Mouse (Mus musculus): ENCODE measurements around the gene Unk.
A peak's percentile ranks its signal among the peaks of the same experiment; 100 is the strongest.

Gene Unk

DNA sequence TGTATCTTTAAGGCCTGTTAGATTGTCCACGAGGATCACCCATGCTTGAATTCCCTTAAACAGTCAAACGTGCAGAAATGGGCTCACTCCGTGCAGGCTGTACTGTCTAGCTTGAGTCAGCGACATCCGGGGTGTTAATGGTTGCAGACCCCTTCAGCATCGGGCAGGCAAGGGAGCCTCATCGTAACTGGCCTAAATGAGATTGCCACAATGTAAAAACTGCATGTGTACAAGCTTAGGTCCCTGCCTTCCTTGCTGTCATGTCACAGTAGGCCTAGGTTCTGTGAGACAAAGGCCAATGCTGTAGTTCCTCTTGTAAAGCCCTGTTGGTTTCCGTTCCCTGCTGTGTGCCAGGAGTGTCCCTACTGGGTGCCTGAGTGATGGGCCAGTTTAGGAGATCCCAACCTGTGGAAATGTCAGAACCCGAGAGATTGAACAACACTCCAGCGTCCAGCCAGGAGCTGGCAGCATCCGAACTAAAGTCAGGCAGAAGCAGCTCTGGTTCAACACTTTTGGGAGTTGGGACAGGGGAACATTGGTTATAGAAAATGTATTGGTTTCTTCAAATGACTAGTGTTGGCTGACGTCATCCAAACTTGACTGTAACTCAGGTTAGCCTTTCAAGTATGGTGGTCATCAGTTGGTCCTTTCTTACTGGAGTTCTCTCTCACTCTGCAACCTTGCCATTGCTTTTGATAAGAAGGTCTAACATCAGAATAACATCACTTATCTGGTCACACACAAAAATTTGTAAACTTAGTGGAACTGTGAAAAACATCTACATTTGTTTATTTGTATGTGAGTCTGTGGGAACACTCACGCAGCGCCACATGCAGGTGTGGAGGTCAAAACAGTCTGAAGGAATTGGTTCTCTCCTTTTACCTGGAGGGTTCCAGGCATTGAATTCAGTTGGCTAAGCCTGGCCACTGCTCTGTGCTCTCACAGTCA is 1.1 kb downstream of the Unk start:
- DNase-seq (ENCODE audit: low read depth), result peak; percentile 34

DNA sequence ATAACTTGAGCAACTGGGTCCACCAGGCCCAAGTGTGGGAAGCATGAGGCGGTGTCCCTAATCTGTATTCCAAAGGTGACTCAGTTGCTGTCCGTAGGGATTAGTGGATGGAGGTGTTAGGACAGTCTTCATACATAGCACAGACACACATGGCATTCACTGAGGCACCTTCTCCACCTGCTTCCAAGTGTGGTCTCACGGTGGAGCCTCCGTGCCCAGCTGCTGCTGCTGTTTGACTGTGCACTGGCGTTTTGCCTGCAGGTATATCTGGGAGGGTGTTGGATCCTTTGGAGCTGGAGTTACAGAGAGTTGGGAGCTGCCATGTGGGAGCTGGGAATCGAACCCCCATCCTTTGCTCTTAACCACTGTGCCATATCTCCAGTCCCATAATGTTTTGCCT is 4.5 kb downstream of the Unk start:
- no peak for DNase-seq (ENCODE audit: low read depth)

DNA sequence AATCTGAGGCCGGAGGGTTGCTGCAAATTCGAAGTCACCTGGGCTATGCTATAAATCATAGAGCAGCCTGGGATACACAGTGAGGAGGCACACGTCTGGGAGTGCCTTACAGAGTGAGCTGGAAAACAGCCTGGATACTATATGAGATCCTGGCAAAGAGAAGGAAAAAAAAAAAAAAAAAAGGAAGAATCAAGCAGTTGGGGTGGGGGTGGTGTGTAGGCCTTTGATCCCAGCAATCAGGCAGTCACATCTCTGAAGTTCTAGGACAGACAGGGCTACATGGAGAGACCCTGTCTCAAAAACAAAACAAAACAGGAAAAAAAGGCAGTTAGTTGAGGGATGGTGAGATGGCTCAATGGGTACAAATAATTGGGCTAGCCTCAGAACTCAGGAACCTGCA is 6.5 kb downstream of the Unk start:
- no peak for DNase-seq (ENCODE audit: low read depth)

DNA sequence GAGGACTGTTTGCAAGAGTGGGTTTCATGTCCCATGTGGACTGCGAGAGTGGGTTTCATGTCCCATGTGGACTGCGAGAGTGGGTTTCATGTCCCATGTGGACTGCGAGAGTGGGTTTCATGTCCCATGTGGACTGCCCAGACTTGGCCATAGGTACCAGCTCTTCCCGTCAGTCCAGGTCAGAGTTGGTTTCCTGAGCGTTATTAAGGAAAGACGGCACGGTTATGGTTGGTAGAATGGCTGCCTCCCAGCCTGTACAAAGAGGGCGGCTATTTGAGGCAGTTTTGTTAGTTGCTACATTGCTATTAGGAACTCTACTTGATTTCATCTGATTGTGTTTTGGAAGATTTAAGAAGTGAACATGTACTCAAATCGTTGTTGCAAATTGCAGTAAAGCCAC is 7.7 kb downstream of the Unk start:
- no peak for DNase-seq (ENCODE audit: low read depth)

DNA sequence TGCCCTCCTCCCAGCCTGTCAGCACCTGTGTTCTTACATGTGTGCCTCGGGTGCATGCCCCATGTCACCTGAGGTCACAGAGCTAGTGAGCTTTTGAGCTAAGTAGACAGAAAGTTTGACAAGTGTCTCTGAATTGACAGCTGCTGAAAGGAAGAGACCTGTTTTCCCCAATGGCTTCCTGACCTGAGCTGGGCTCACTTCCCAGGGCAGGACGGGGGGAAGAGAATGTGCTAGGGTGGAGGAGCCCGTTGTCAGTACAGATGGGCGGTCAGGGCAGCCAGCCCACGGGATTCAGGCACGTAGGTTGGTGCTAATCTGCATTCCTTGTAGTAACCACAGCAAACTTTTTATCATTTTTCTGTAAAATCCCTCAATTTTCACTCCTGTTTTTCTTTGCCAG is 10.5 kb downstream of the Unk start:
- DNase-seq (ENCODE audit: low read depth), result no peak

DNA sequence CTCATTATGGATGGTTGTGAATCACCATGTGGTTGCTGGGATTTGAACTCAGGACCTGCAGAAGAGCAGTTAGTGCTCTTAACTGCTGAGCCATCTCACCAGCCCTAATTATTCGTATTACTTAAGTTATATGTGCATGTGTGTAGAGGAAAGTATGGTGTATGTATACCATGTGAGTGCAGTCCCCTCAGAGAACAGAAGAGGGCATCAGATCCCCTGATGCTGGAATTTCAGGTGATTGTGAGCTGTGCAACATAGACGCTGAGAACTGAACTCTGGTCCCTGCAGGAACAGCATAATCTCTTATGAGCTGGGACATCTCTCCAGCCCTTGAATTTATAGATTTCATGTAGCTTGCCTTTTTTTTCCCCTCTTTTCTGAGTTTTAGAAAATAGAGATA is 11.7 kb downstream of the Unk start:
- DNase-seq (ENCODE audit: low read depth), result no peak

DNA sequence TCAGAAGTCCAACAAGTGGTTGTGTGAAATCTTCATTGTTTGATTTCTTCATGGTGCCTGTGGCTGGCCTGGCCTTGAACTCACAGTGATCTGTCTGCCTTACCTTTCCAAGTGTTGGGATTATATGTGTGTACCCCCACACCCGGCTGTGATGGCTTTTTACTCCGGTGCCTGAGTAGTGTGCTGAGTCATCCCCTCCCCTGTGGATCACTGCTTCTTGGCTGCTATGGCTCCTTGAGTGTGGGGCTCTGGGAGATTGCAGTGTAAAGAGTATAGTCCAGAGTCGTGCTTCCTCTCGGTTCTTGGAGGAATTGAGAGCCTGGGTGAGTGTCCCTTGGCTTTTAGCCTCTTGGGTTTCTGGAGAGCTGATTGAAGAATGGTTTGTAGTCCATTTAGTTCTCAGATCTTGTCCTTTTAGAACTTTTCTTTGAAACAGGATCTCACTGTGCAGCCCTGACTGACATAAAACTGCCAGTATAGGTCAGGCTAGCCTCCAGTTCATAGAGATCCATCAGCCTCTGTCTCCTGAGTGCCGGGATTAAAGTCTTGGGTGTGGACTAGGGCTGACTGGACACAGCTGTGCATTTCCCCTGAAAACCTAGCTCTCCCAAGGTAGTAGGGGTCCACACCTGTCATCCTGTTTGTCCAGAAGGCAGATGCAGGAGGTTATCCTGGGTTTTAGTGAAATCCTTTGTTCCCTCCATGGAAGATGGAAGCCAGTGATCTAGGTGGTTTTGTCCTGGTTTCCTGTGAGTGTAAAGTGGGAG is 12.4 kb downstream of the Unk start:
- DNase-seq (ENCODE audit: low read depth), result no peak

DNA sequence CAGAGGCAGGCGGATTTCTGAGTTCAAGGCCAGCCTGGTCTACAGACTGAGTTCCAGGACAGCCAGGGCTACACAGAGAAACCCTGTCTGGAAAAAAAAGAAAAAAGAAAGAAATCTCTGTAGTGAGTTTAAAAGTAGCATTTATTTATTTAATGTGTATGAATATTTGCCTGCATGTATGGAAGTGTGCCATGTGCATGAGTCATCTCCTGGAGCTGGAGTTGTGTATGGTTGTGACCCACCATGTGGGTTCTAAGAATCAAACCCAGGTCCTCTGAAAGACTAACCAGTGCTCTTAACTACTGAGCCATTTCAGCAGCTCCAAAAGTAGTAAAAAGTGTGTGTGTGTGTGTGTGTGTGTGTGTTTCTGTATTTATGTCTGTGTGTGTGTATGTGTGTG is 13.2 kb downstream of the Unk start:
- no peak for DNase-seq (ENCODE audit: low read depth)

DNA sequence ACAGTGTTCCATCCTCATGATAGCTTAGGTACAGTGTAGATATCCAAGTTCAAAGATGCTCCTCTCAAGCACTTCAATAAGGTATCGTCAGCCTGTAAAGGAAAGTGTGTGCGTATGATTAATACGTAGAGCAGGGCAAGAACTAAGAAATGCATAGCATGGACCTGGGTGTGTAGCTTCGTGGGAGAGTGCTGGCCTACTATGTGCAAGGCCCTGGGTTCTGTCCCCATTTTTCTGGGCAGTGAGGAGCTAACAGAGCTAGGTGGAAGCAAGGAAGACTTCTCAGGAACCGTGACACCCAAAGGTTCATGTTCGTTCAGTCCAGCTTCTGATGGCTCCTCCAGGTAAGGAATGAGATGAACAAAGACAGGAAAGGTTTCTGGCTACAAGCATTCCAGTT is 15.1 kb downstream of the Unk start:
- no peak for DNase-seq (ENCODE audit: low read depth)

DNA sequence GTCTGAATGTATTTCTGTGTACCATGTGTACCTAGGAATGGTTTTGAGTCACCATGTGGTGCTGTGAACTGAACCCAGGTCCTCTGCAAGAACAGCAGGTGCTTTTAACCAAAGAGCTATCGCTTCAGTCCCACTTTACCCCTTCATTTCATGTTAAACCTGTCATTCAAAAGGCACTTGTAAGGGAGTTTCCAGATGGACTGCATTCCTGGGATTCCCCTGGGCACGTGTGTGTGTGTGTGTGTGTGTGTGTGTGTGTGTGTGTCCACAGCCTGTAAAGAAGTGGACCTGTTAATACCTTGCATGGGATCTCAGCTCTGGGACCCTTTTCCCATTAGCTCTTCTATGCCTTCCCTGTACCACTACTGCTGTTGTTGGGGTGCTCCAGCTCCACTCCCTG is 19.5 kb downstream of the Unk start:
- DNase-seq (ENCODE audit: low read depth), result no peak

DNA sequence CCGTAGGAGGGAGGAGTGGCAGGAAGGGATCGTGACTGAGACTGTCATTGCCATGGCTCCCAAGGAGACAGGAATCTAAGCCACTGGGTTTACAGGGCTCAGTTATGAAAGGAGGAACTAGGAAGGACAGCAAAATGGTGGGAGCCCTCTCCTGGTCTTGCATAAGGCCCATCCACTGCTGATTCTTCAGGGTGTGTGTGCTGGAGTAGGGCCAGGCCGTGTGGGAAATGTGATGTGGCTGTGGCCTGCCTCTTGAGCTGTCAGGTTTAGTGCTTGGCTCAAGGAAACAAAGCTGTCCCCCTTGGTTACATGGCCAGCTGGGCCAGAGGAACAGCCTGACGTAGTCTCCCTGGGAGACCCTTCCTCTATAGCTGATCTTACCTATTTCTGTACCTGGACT is 20.1 kb downstream of the Unk start:
- DNase-seq (ENCODE audit: low read depth), result no peak

DNA sequence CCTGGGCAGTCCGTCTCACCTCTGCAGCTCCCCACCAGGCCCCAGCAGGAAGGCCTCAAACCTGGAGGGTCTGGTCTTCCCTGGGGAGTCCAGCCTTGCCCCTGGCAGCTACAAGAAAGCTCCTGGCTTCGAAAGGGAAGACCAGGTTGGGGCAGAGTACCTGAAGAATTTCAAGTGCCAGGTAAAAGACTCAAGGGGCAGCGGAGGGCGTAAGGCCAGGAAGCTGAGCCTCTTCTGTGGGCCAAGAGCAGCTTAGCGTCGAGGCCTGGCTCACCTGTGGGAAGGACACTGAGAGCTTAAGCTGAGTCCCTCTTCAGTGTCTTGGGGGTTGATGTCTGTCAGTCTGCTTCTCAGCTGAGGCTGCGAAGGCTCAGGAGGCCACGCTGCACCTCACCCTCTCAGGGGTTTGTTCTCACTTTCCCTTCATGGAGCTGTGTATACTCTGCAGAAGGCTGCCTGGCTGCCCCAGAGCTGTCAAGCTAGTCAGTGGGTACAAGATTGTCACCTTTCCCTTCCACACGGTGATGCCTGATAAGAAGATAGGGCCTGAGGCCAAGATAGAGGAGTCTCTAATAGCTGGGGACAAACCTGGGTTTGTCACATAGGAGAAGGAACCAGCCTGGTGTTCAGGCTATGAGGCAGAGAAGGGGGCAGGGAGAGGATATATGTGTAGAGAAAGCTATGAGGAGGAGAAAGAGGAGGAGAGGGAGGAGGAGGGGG is 23.5 kb downstream of the Unk start:
- DNase-seq (ENCODE audit: low read depth), result no peak

DNA sequence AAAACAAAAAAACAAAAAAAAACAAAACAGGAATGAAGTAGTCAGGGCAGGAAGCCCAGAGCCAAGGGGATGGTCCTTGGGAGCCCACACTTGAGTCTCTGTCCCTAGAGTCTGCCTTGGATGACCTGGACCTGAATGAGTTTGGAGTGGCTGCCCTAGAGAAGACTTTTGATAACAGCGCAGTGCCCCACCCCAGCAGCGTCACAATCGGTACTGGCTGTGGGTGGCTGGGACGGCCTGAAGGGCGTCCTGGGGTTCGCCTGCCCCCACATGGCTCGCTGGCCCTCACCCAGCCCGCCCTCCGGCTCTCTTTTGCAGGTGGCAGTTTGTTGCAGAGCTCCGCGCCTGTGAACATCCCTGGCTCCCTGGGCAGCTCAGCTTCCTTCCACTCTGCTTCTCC is 25.8 kb downstream of the Unk start:
- no peak for DNase-seq (ENCODE audit: low read depth)

DNA sequence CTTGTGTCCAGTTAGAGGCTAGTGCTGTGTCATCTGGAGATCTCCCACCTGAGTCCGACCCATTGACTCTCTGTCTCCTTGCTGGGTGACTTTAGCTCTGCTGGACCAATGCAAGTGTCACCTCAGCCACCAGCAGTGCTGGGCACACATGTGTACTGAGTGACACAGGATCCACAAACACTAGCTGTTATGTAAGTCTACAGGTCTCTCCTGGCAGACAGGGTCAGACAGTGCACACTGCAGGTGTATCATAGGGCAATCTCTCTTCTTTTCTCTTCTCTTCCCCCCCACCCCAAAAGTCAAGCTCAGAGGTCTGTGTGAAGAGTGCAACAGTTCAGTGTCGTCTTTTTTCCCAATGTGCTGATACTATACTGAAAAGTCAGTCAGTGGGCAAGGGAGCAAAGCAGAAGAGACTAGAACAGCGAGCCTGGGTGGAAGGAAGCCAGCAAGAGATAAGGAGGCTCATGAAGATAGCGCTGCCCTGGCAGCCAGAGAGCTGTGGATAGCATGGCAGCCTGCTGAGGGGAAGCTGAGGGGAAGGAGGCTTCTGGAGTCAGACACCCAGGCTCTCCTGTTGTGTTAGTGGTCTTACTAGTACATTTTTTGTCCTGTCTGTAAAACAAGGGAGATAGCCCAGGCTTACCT is 27.2 kb downstream of the Unk start:
- DNase-seq (ENCODE audit: low read depth), result peak; percentile 56

DNA sequence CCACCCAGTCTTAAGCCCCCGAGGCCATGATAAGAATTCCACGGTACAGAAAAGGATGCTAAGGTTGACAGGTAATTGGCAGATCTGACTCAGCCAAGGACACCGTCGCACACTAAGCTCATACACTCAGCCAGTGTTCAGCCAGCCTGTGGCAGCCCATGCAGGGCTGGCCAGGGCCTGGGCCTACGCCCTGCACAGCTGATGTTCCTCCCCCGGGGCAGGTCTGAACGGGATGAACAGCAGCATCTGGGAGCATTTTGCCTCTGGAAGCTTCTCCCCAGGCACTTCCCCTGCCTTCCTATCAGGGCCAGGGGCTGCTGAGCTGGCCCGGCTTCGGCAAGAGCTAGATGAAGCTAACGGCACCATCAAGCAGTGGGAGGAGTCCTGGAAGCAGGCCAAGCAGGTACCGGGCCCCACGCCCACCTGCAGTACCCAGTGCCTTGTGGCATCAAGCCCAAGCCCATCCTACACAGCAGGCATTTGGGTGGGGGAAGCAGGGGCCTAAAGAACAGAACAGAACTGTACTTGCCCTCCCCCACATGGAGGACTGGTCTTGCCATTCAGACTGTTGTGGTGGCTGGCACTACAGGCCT is 28.0 kb downstream of the Unk start:
- no peak for DNase-seq (ENCODE audit: low read depth)

DNA sequence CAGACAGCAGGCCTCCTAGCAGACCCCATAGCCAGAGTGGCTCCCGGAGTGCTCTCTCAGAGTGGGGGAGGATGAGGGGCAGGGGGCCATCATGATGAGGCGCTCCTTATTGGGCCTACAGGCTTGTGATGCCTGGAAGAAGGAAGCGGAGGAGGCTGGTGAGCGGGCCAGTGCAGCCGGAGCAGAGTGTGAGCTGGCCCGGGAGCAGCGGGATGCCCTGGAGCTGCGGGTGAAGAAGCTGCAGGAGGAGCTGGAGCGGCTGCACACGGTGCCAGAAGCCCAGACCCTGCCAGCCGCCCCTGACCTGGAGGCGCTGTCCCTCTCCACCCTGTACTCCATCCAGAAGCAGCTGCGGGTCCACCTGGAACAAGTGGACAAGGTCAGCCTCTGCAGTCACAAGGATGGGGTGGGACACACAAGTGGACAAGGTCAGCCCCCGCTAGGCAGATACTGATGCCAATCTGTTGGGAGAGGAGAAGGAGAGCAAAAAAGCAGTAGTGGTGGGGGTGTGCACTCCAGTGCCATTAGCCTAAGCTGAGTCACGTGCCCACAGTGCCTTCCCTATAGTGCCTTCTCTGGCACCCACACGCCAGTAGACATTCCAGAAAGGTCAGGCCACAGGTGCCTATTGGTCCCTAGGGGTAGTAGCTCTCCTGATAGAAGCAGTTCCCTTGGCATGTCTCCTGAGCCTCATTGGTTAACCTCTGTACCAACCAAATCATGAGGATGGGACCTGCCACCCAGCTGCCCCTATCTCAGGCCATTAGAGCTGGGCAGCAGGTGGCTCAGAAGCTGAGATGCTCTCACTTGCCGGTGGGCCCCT is 29.0 kb downstream of the Unk start:
- no peak for DNase-seq (ENCODE audit: low read depth)

DNA sequence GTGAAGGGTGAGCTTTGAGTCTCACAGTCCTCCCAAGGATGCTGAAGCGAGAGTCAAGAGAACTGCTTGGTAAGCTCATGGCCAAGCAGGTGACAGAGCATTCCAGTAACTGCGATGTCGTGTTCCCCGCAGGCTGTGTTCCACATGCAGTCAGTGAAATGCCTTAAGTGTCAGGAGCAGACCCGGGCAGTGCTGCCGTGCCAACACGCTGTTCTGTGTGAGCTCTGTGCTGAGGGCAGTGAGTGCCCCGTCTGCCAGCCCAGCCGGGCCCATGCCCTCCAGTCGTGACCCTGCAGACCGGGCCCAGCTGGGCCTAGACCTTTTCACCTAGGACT is 29.5 kb downstream of the Unk start:
- no peak for DNase-seq (ENCODE audit: low read depth)

DNA sequence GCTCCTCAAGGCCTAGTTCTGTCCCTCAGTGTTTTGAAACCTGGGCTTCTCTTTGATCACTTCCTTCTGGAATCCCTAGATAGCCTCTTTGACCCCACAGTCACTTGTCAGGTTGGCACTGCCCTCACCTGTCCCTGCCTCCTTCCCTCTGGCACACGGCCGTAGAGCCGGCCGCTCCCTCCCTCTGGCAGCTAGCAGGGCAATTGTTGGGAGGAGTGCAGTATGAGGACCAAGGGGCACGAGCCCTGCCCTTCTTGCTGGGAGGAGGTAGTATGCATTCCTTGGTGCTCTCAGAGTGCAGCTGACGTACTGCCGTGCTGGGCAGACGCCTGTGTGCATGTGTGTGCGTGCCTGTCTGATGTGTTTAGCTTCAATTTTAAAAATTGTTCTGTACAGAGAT is 30.5 kb downstream of the Unk start:
- no peak for DNase-seq (ENCODE audit: low read depth)

DNA sequence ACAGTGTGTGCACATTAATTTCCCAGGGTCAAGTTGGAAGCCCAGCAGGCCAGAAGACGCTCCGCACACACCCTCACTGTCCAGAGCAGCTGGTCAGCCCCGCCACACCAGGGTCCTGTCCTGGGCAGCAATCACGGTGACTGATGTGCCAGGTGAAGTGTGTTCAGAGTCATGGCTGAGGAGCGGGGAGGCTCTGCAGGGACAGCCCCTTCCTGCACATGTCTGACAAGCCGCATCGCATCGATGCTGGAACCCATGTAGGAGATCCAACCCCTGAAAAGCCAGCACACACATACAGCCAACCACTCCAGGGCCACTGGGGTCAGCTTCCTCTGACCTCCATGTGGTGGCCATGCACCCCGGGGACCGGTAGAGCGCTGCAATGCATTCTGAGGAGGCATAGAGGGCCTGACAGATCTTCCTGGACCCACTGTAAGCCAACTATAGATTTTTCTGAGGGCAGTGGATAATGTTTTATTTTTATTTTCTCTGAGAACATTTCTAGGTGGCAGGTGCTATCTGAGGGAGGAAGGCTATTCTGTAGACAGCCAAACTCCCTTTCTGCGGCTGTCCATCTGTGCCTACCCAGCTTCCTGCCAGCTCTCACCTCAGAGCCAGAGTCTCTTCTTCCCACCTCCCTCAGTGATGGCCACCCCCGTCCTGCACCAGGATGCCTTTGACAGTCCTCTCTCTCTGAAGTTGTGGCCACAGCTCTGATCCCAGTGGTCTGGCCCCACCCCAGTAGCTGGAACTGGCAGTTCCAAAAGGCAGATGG is 31.7 kb downstream of the Unk start:
- no peak for DNase-seq (ENCODE audit: low read depth)

DNA sequence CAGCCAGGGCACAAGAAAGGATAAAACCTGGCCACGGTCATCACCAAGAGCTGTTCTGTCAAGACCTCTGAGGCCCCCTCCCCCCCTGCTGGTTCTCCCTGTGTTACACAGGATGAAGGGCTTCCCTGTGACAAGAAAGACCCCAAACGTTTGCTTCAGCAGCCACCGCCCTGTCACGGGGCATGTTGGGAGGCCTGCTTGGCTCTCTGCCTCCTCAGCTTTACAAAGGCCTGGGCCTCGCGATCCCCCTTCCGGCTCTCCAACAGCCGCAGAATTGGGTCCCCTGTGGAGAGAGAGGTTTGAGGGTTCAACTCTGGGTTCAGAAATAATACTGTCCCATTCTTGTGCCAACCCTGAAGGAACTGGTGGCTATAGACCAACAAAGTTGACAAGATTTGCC is 32.4 kb downstream of the Unk start:
- no peak for DNase-seq (ENCODE audit: low read depth)

Data from c-Kit-positive CD71-positive TER-119-negative erythroid progenitor cells, embryonic 14.5 days (primary cell).